Mouse (Mus musculus): ENCODE results near the gene Mfap2.

Gene Mfap2

GRCm38 (mm10) chr4:140988706-140989290 is 21.4 kb upstream of the Mfap2 start:
- peak; percentile 97 for DNase-seq

- peak; percentile 91 for DNase-seq
Measured at GRCm38 (mm10) chr4:140989447-140989846, 20.8 kb upstream of the Mfap2 start.

GRCm38 (mm10) chr4:140992215-140992614 is 18.0 kb upstream of the Mfap2 start:
- DNase-seq = peak; percentile 90

GRCm38 (mm10) chr4:140993846-140994245 is 16.4 kb upstream of the Mfap2 start:
- DNase-seq = no peak

- DNase-seq = no peak
Measured at GRCm38 (mm10) chr4:140995811-140996210, 14.4 kb upstream of the Mfap2 start.

GRCm38 (mm10) chr4:140996812-140997211 is 13.4 kb upstream of the Mfap2 start:
- DNase-seq = no peak

GRCm38 (mm10) chr4:141005983-141006382 is 4.2 kb upstream of the Mfap2 start:
- peak; percentile 90 for DNase-seq

GRCm38 (mm10) chr4:141008028-141008427 is 2.2 kb upstream of the Mfap2 start:
- DNase-seq = peak; percentile 98

- DNase-seq = peak; percentile 92
Measured at GRCm38 (mm10) chr4:141010526-141010925, 308 bp downstream of the Mfap2 start.

GRCm38 (mm10) chr4:141010941-141011429 is 767 bp downstream of the Mfap2 start:
- DNase-seq = peak; percentile 95

GRCm38 (mm10) chr4:141011556-141012328 is 1.5 kb downstream of the Mfap2 start:
- DNase-seq = peak; percentile 94

GRCm38 (mm10) chr4:141012558-141012957 is 2.3 kb downstream of the Mfap2 start:
- no peak for DNase-seq

- peak; percentile 92 for DNase-seq
Measured at GRCm38 (mm10) chr4:141014114-141014513, 3.9 kb downstream of the Mfap2 start.

GRCm38 (mm10) chr4:141014856-141015255 is 4.6 kb downstream of the Mfap2 start:
- peak; percentile 90 for DNase-seq

- peak; percentile 96 for DNase-seq
Measured at GRCm38 (mm10) chr4:141015356-141015755, 5.1 kb downstream of the Mfap2 start.

- DNase-seq = peak; percentile 97
Measured at GRCm38 (mm10) chr4:141016311-141016710, 6.1 kb downstream of the Mfap2 start.

- peak; percentile 91 for DNase-seq
Measured at GRCm38 (mm10) chr4:141017657-141018436, 7.6 kb downstream of the Mfap2 start.

GRCm38 (mm10) chr4:141020220-141020619 is 10.0 kb downstream of the Mfap2 start:
- DNase-seq = no peak

- DNase-seq = peak; percentile 97
Measured at GRCm38 (mm10) chr4:141020811-141021613, 10.8 kb downstream of the Mfap2 start.

- no peak for DNase-seq
Measured at GRCm38 (mm10) chr4:141021614-141021929, 11.4 kb downstream of the Mfap2 start.

- DNase-seq = no peak
Measured at GRCm38 (mm10) chr4:141024052-141024451, 13.8 kb downstream of the Mfap2 start.

GRCm38 (mm10) chr4:141024992-141025391 is 14.8 kb downstream of the Mfap2 start:
- no peak for DNase-seq
